Mouse (Mus musculus) kidney, embryonic 14.5 days (tissue): Measurements from ENCODE around the gene Tenm4. TPM values are rescaled to one million over a fixed set of nuclear protein-coding genes. Genes with fewer than 3 reads are reported as not detected.

Experiments used
- ATAC-seq: fragments of 200-750 bp; cut with Nextera tagmentation; 2 replicates; pipeline ENCODE4 v1.8.0; 2017; ENCODE audit warnings: moderate number of reproducible peaks, mild to moderate bottlenecking, moderate TSS enrichment, moderate library complexity; ENCODE audit not compliant: low FRiP score, low TSS enrichment
- H3K27ac ChIP-seq: fragments of 300-500 bp; sonication (generic); 2 replicates; pipeline ENCODE4 v1.5.1; 2014; ENCODE audit warnings: low read depth, mild to moderate bottlenecking, low read length, moderate library complexity, mixed read lengths
- H3K27me3 ChIP-seq: fragments of 300-500 bp; sonication (generic); 2 replicates; pipeline ENCODE4 v1.6.1; 2014; ENCODE audit warnings: mild to moderate bottlenecking, low read length; ENCODE audit not compliant: control insufficient read depth, insufficient read depth
- H3K36me3 ChIP-seq: fragments of 300-500 bp; sonication (generic); 2 replicates; pipeline ENCODE4 v1.6.1; 2014; ENCODE audit warnings: low read length, mixed read lengths; ENCODE audit not compliant: control insufficient read depth, insufficient read depth
- H3K4me1 ChIP-seq: fragments of 300-500 bp; sonication (generic); 2 replicates; pipeline ENCODE4 v1.6.1; 2014; ENCODE audit warnings: low read length, mixed read lengths; ENCODE audit not compliant: control insufficient read depth, insufficient read depth
- H3K4me2 ChIP-seq: fragments of 300-500 bp; sonication (generic); replicated peaks from 2 replicates; pipeline ENCODE4 v1.6.1; 2014; ENCODE audit warnings: low read depth, mild to moderate bottlenecking, low read length
- H3K4me3 ChIP-seq: fragments of 300-500 bp; sonication (generic); 2 replicates; pipeline ENCODE4 v1.5.1; 2014; ENCODE audit warnings: mild to moderate bottlenecking, low read length
- H3K9ac ChIP-seq: fragments of 300-500 bp; sonication (generic); 2 replicates; pipeline ENCODE4 v1.6.1; 2014; ENCODE audit warnings: low read depth, mild to moderate bottlenecking, low read length, moderate library complexity
- H3K9me3 ChIP-seq: fragments of 300-500 bp; sonication (generic); 2 replicates; pipeline ENCODE4 v1.6.1; 2016; ENCODE audit warnings: low read length; ENCODE audit not compliant: control insufficient read depth
- WGBS: fragments of 180-500 bp; shearing (Covaris S2); extraction: QIAGEN DNeasy Blood & Tissue Kit; methylation state at CpG from one replicate; pipeline ENCODE4 v1.1.7; 2014; 5-methylcytosine and 5-hydroxymethylcytosine counted together
- polyA plus RNA-seq: library from polyadenylated mRNA; unstranded; fragments of >200 nt; fragmentation: Nextera tagmentation; extraction: Ambion mirVana; gene quantifications from 2 replicates; pipeline ENCODE4 v1.2.1, GENCODE M21; 2014

Gene Tenm4
- polyA plus RNA-seq, 1 experiment from 2014 or later: 51.0 TPM

DNA sequence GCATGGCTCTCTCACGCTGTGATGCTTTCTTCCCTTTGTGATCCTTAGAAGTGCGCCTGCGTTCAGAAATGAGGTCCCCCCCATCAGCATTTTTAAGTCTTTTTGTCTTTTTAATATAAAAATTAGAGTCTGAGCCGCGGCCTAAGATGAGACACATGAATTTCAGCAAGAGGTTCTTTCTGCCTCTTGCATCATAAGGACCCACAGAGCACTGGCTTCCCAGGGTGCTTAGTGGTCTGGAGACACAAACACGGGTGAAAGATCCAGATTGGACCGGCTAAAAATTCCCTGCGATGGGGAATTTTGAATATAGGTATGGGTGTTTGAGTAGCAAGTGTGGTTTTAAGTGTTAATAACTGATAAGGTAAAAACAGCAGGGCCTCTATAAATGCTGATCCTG is 5.7 kb downstream of the Tenm4 start:
- no peaks in the 10 kb centered on the region for H3K36me3 ChIP-seq
- no peaks in the 10 kb centered on the region for H3K4me1 ChIP-seq
- ATAC-seq: no peak
- no peaks in the 10 kb centered on the region for H3K9me3 ChIP-seq
- WGBS: 91% methylated on average over 8 of the region's 8 CpGs
- H3K9ac ChIP-seq: no peak overlapping the region
- H3K27me3 ChIP-seq: no peaks in the 10 kb centered on the region
- no peak overlapping the region for H3K4me3 ChIP-seq
- no peak overlapping the region for H3K27ac ChIP-seq
- no peak overlapping the region for H3K4me2 ChIP-seq

DNA sequence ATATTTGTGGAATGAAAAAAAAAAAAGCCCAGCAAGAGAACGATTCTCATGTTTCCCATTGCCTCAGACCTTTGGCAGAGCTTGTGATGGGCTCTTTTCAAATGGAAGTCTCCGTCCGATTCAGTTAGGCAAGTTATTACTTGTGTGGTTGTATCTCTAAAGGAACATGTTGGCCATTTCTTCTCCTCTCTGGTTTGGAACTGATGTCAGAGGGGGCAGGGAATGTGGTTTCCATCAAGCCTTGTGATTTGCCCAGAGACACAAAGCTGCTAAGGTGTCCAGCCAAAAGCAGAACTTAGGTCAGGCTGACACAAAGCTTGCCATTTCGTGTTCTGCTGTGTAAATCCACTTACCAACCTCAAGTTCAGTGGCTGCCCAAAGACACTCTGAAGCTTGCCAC is 10.7 kb downstream of the Tenm4 start:
- 84% methylated on average over 4 of the region's 4 CpGs for WGBS
- ATAC-seq: no peak
- no peaks in the 10 kb centered on the region for H3K4me1 ChIP-seq
- no peak overlapping the region for H3K4me2 ChIP-seq
- H3K36me3 ChIP-seq: no peaks in the 10 kb centered on the region
- H3K9ac ChIP-seq: no peak overlapping the region
- no peak overlapping the region for H3K4me3 ChIP-seq
- no peaks in the 10 kb centered on the region for H3K9me3 ChIP-seq
- H3K27me3 ChIP-seq: no peaks in the 10 kb centered on the region
- no peak overlapping the region for H3K27ac ChIP-seq

DNA sequence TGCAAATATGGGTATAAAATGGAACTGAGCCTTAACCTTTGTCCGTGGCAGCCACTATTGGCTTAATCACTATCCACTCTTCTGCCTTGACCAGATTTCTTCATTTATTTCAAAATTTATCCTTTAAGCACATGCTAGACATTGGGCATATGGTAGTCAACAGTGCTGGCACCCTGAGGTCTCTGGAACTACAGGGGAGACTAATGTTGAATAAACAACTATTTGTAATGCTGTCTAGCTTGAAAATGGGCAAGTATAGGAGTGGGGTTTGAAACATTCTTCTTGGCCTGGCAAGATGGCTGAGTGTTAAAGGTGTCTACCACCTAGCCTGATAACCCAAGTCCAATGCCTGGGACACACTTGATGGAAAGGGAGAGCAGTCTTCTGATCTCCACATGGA is 12.1 kb downstream of the Tenm4 start:
- Histone ChIP-seq H3K27ac (no peak overlapping the region), H3K4me1 (no peaks in the 10 kb centered on the region), H3K36me3 (no peaks in the 10 kb centered on the region), H3K9ac (no peak overlapping the region), H3K4me2 (no peak overlapping the region), H3K9me3 (no peaks in the 10 kb centered on the region), H3K27me3 (no peaks in the 10 kb centered on the region), H3K4me3 (no peak overlapping the region)
- no peak for ATAC-seq
- WGBS: 96% methylated on average over 1 of the region's 1 CpGs

DNA sequence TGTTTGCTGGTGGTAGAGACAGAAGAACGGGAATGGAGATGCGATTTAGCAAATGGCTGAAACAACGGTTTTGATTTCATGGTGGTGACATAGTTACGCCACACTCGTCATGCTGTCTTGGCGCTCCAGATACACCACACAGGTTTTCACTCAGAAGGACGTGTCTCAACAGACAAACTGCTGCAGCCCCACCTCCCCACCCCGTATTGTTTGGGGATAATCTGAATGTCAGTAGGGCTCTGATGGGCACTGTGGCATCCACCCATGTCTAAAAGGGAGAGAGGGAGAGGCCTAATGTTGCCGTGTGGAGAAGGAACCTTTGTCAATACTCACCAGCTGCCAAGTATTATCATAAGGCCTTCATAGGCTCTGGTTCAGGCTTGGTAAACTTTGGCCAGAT is 14.4 kb downstream of the Tenm4 start:
- H3K4me3 ChIP-seq: no peak overlapping the region
- no peaks in the 10 kb centered on the region for H3K9me3 ChIP-seq

DNA sequence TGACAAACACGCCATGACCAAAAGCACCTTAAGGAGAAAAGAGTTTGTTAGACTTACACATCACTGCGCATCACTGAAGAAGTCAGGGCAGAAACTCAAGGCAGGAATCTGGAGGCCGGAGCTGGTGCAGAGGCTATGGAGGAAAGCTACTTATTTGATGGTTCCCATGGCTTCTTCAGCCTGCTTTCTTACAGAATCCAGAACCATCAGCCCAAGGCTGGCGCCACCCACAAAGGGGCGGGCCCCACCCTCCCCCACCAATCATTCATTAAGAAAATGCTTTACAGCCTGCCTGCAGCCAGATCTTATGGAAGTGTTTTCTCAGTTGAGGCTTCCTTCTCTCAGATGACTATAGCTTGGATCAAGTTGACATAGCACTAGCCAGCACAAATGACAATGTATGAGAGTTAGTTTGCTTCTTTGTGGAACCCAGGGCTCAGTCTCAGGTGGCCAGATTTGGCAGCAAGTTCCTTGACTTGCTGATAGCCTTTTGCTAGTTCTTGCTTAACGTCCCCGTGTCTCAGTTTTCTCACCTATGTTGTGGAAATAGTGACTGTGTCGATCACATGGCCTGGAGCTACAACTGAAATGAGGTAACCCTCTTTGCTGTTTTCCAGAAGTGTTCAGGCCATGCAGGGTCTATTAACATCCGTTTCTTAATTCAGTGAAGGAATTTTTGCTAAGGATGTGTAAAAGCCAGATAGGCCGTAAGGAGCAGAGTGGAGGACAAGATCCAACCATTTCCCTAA is 32.9 kb downstream of the Tenm4 start:
- Histone ChIP-seq H3K4me3 (no peak overlapping the region), H3K4me2 (no peak overlapping the region), H3K4me1 (no peaks in the 10 kb centered on the region), H3K27ac (no peak overlapping the region), H3K9ac (no peak overlapping the region), H3K27me3 (peaks cover 12% of the 10 kb centered on the region; the same call in 1 of the 2 replicates), H3K9me3 (no peaks in the 10 kb centered on the region), H3K36me3 (no peaks in the 10 kb centered on the region)
- no peak for ATAC-seq
- 70% methylated on average over 10 of the region's 10 CpGs for whole genome bisulfite sequencing

More for the DNA sequence above, 14.4 kb downstream of the Tenm4 start:
- Histone ChIP-seq H3K9ac (no peak overlapping the region), H3K4me2 (no peak overlapping the region), H3K36me3 (no peaks in the 10 kb centered on the region), H3K27ac (no peak overlapping the region), H3K4me1 (no peaks in the 10 kb centered on the region), H3K27me3 (no peaks in the 10 kb centered on the region)
- no peak for ATAC-seq
- WGBS: 79% methylated on average over 9 of the region's 9 CpGs

DNA sequence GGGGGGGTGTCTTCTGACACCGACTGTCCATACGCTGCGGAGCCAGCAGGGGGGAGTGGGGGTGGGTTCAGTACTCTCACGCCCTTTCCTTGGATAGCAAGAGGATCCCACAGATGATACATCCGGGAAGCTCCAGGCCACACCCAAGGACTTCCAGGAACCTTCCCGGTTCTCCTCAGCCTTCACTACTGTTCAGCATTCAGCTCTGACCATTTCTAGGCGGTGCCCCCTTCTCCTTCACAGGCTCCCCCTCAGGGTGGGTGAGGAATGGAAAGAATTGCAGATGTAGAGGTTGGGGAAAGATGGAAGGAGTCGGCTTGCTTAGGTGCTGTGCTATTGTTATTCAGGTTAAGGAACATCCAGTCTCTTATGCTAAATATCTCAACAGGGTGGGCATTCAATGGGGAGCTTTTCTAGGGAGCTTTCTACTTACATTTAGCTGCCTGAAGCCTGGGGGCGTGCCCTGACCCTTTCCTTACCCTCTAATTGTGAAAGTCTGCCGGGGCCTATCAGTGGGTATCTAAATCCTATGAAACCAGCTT is 33.8 kb downstream of the Tenm4 start:
- no peak overlapping the region for H3K9ac ChIP-seq
- H3K27me3 ChIP-seq: peaks cover 14% of the 10 kb centered on the region; the same call in 1 of the 2 replicates
- H3K9me3 ChIP-seq: no peaks in the 10 kb centered on the region
- no peaks in the 10 kb centered on the region for H3K36me3 ChIP-seq
- no peak overlapping the region for H3K4me2 ChIP-seq
- ATAC-seq: peak; percentile 24; the same call in 1 of the 2 replicates
- H3K27ac ChIP-seq: no peak overlapping the region
- WGBS: 25% methylated on average over 10 of the region's 10 CpGs
- H3K4me3 ChIP-seq: no peak overlapping the region
- no peaks in the 10 kb centered on the region for H3K4me1 ChIP-seq

DNA sequence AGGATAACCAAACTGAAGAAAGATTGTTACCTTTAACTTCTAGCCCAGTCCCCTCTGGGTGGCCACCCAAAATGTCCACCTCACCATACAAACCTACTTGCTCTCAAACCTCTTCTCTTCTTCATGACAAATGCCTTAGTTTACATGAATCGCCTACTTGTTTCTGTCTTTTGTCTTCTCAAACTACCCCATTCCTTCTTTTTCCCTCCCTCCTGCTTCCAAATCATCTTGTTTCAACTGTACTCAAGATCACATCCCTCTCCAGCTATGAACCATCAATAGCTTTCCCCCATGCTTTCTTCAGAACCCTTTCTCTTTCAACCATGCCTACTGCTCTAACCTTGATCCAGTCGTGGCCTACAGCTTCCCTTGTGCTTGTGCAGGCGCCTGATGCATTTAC is 36.0 kb downstream of the Tenm4 start:
- Histone ChIP-seq H3K4me1 (peaks cover 9% of the 10 kb centered on the region; the same call in 1 of the 2 replicates), H3K27ac (no peak overlapping the region), H3K4me3 (no peak overlapping the region), H3K27me3 (peaks cover 14% of the 10 kb centered on the region; the same call in 1 of the 2 replicates), H3K4me2 (no peak overlapping the region), H3K9ac (no peak overlapping the region), H3K9me3 (no peaks in the 10 kb centered on the region), H3K36me3 (no peaks in the 10 kb centered on the region)
- 77% methylated on average over 3 of the region's 3 CpGs for WGBS
- no peak for ATAC-seq

DNA sequence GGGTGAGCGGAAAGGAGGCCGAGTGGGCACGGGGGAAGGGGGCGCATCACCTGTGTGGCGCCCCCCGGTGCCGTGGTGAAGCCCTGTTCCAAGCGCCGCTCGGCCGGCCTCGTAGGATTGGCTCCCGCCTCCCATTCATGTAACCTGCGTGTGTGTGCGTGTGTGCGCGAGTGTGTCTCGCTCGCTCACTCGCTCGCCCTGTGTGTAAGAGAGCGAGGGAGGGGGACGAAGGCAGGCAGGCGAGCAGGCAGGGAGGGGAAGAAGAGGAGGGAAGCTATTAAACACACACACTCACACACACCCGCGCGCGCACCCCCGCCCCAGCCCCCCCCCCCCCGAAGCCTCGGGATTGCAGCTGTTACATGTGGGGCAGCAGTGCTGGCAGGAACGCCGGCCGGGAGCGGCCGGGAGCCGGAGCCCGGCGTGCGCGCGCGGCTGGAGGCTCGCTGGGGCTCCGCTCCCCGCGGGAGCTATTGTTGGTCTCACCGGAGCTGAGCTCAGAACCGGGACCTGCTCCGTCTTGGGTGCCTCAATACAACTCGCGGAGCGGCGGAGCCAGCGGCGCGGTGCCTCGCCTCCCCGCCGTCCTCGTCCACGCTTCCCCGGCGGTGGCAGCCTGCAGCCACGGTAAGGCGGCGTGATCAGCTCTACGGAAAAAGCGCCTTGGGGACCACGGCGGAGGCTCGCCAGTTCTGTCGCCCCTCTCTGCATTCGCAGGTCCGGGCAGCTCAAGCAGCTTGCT is 38.9 kb downstream of the Tenm4 start:
- H3K36me3 ChIP-seq: no peaks in the 10 kb centered on the region
- H3K9me3 ChIP-seq: no peaks in the 10 kb centered on the region
- peak overlapping the region; percentile 65; the same call in 1 of the 2 replicates for H3K27ac ChIP-seq
- H3K9ac ChIP-seq: peak overlapping the region; percentile 80
- 0% methylated on average over 61 of the region's 75 CpGs for WGBS
- ATAC-seq: peak; percentile 47
- H3K4me2 ChIP-seq: peak overlapping the region; percentile 94
- H3K4me3 ChIP-seq: peak overlapping the region; percentile 73
- peaks cover 13% of the 10 kb centered on the region for H3K4me1 ChIP-seq
- H3K27me3 ChIP-seq: peaks cover 14% of the 10 kb centered on the region; the same call in 1 of the 2 replicates
